Mouse (Mus musculus): ENCODE measurements around the gene Cdk5rap3. TPM values are rescaled to one million over a fixed set of nuclear protein-coding genes. Genes with fewer than 3 reads are reported as not detected.

Cdk5rap3 gene
- polyA plus RNA-seq, 1 experiment from 2014 or later, result 103 TPM

DNA sequence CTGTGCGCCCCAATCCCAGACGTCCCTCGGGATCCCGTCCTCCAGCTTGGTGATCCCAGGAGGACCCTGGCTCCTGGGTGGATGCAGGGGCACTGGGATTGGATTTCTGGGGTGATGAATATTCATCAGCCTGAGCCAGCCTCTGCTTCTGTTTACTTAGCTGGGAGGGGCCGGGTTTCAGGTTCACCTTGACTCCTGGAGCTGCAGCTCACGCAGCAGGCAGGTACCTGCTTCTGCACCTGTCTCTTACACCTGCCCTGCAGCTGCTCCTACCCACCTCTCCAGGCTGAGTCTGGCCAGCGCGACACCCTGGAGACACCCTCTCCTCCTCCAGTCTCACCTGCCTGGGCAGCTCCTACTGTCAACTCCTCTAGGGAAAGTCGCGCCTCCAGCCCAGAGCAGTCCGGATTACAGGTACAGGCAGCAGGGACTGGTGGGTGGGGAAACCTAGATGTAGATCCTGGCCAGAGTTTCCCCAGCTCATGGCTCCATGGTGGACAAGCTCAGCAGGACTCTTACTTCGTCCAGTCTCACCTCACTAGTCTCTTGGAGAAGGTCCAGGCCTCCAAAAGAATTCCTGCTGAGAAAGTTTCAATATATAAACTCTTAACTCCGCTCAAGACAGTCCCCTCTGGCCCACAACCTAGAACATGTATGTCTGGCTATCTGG is 12.9 kb upstream of the Cdk5rap3 start:
- no peak for ATAC-seq (ENCODE audit: low FRiP score, low read depth)
- peaks cover 23% of the 10 kb centered on the region for H3K27me3 ChIP-seq (replicated peaks)
- H3K4me3 ChIP-seq, result no peak overlapping the region
- 0 out of 2 replicates have a peak, but pooled peaks cover 7% of the 10 kb centered on the region for H3K4me1 ChIP-seq
- H3K27ac ChIP-seq, result no peak overlapping the region
- H3K9me3 ChIP-seq, result no peaks in the 10 kb centered on the region
- H3K9ac ChIP-seq, result no peak overlapping the region
- no peaks in the 10 kb centered on the region for H3K36me3 ChIP-seq
- H3K4me2 ChIP-seq (replicated peaks), result no peak overlapping the region
- 16% methylated on average over 13 of the region's 13 CpGs for WGBS

DNA sequence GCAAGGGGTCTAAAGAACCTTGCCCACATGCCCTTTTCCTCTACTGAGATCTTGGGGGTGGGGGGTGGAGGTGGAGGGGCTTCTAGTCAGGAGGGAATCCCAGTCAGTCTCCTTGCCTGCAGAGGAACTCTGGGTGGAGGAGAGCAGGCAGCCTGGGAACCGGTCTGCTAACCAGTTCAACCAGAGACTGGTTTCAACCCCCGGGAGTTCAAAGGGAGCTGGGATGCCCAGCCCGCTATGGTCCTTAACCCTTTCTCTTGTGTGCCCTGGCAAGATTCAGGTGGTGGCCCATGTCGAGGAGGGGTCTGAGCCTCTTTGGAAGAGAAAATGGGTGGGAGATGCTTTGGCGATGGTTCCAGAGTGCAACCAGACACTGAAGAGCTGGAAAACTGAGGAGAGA is 12.4 kb upstream of the Cdk5rap3 start:
- H3K36me3 ChIP-seq, result no peaks in the 10 kb centered on the region
- ATAC-seq (ENCODE audit: low FRiP score, low read depth), result no peak
- H3K4me3 ChIP-seq, result no peak overlapping the region; the same call in 1 of the 2 replicates
- H3K4me1 ChIP-seq, result 0 out of 2 replicates have a peak, but pooled peaks cover 7% of the 10 kb centered on the region
- WGBS, result 8% methylated on average over 5 of the region's 5 CpGs
- no peak overlapping the region for H3K27ac ChIP-seq
- H3K4me2 ChIP-seq (replicated peaks), result no peak overlapping the region
- no peaks in the 10 kb centered on the region for H3K9me3 ChIP-seq
- H3K27me3 ChIP-seq (replicated peaks), result peaks cover 23% of the 10 kb centered on the region
- no peak overlapping the region for H3K9ac ChIP-seq

DNA sequence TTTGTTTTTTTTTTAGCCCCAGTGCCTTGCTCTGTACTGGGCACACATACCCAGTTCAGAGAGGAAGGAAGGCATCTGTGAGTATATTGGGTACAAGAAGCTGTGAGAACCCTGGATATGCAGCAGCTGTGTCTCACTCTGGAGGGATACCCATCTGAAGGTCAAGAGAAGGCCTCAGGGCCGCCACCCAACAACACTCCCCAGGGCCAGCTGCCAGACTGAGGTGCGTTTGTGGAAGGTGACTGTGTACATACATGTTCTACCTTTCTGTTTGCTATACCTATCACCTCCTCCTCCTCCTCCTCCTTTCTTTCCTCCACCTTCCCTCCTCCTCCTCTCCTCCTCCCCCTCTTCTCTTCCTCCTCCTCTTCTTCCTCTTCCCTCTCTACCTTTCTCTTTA is 11.8 kb upstream of the Cdk5rap3 start, which contains the start of gene Prr15l:
Gene Prr15l, plus strand, starts transcription at position 17 of the 400 bp plus-strand sequence.
- Histone ChIP-seq H3K27ac (no peak within 1 kb of the TSS), H3K9me3 (no peaks in the 10 kb centered on the region), H3K4me2 (replicated peaks) (no peak within 1 kb of the TSS), H3K9ac (no peak within 1 kb of the TSS), H3K4me3 (no peak within 1 kb of the TSS; the same call in 1 of the 2 replicates), H3K4me1 (0 out of 2 replicates have a peak, but pooled peaks cover 7% of the 10 kb centered on the region), H3K27me3 (replicated peaks) (peaks cover 23% of the 10 kb centered on the region), H3K36me3 (no peaks in the 10 kb centered on the region)
- ATAC-seq (ENCODE audit: low FRiP score, low read depth), result no peak
- 74% methylated on average over 2 of the region's 2 CpGs for WGBS

DNA sequence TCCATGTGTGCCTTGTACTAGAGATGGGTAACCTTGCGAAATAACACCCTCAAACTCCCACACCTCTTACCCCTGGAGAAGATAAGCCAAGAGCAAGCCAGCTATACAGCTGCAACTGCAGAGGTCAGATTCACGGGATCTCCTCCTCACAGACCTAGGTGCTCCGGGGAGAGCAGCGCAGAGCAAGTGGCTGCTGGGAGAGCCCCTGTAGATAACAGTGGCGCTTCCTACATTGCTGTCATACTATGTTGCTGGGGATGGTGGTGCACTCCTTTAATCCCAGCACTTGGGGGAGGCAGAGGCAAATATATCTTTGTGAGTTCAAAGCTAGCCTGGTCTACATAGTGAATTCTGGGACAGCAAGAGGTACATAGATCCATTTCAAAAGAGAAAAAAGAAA is 10.3 kb upstream of the Cdk5rap3 start:
- no peak for ATAC-seq (ENCODE audit: low FRiP score, low read depth)
- Histone ChIP-seq H3K9me3 (no peaks in the 10 kb centered on the region), H3K27me3 (replicated peaks) (peaks cover 23% of the 10 kb centered on the region), H3K4me2 (replicated peaks) (no peak overlapping the region), H3K9ac (no peak overlapping the region), H3K4me1 (0 out of 2 replicates have a peak, but pooled peaks cover 7% of the 10 kb centered on the region), H3K27ac (no peak overlapping the region), H3K4me3 (no peak overlapping the region), H3K36me3 (no peaks in the 10 kb centered on the region)
- 83% methylated on average over 5 of the region's 5 CpGs for WGBS

DNA sequence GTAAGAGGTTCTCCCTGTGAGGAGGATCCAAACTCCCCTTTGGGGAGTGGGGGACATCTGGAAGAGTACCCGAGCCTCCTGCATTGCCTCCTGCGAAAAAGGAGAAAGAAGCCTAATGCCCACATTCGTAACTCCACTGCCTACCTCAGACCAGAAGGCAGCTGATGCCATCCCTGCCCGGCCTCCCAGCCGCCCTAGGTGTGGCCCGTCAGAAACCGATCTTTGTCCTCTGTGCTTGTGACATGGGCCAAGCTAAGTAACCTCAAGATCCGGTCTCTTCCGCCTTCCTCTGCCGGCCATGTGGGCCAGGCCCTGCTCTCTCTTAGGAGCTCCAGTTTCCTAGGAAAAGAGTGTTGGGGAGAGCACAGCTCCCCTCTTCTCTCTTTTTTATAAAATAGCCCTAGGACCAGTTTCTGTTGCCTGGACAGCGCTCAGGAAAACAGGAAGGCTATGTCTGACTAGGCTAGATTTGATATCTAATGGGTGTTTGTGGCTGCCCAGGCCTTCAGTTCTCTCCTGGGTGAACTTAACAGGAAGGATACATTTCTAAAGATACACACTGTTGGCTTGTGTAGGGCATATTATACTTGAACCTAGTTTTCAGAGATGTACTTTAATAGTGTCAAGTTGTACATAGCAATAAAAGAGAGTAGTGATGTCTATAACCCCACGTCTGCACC is 9.3 kb upstream of the Cdk5rap3 start:
- H3K27me3 ChIP-seq (replicated peaks), result peaks cover 23% of the 10 kb centered on the region
- no peak overlapping the region for H3K9ac ChIP-seq
- no peak for ATAC-seq (ENCODE audit: low FRiP score, low read depth)

DNA sequence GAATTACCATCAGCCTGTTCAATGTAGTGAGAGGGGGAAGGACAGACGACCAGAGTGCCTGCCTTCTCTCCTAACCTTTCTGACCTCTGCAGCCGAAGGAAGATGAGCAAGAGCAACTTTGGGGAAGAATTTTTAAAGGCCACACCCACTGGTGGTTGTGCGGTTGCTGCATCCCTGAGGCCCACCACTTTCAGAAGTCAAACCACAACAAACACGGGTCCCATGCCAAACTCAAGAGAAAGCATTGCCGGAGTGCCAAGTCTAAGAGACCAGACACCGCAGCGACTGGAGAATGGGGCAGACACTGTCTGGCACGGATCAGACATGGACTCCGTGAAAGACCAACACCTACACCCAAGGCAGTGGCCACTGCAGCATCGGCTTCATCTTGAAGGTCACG is 8.6 kb upstream of the Cdk5rap3 start:
- no peak overlapping the region for H3K4me3 ChIP-seq
- H3K27me3 ChIP-seq (replicated peaks), result peaks cover 21% of the 10 kb centered on the region
- no peak overlapping the region for H3K4me2 ChIP-seq (replicated peaks)
- no peak overlapping the region for H3K27ac ChIP-seq
- H3K9ac ChIP-seq, result no peak overlapping the region
- 86% methylated on average over 11 of the region's 11 CpGs for WGBS
- ATAC-seq (ENCODE audit: low FRiP score, low read depth), result no peak
- 0 out of 2 replicates have a peak, but pooled peaks cover 7% of the 10 kb centered on the region for H3K4me1 ChIP-seq
- H3K9me3 ChIP-seq, result no peaks in the 10 kb centered on the region
- H3K36me3 ChIP-seq, result no peaks in the 10 kb centered on the region

More for the DNA sequence above, 9.3 kb upstream of the Cdk5rap3 start:
- Histone ChIP-seq H3K4me2 (replicated peaks) (no peak overlapping the region), H3K4me3 (no peak overlapping the region), H3K4me1 (0 out of 2 replicates have a peak, but pooled peaks cover 7% of the 10 kb centered on the region), H3K27ac (no peak overlapping the region), H3K36me3 (no peaks in the 10 kb centered on the region), H3K9me3 (no peaks in the 10 kb centered on the region)
- WGBS, result 89% methylated on average over 12 of the region's 12 CpGs

DNA sequence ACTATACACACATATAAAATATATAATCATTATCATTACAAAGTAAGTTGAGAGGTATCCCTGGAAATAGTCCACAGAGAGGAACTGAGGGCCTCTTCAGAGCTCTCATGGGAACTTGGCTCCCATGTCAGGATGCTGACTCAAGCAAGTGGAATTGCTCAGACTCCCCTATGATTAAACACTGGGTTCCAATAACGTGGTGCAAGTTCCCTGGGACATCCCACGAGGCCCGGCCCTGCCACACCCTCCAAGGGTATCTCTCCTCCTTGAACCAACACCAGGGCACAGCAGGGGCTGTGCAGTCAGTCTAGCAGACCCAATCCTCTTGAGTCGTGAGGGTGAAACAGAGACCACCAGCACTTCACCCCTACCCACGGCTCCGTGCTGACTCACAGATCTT is 2.7 kb upstream of the Cdk5rap3 start:
- ATAC-seq (ENCODE audit: low FRiP score, low read depth), result no peak
- no peaks in the 10 kb centered on the region for H3K9me3 ChIP-seq
- no peak overlapping the region for H3K4me2 ChIP-seq (replicated peaks)
- H3K4me1 ChIP-seq, result peaks cover 11% of the 10 kb centered on the region
- H3K36me3 ChIP-seq, result no peaks in the 10 kb centered on the region
- no peak overlapping the region for H3K4me3 ChIP-seq
- no peaks in the 10 kb centered on the region for H3K27me3 ChIP-seq (replicated peaks)
- no peak overlapping the region for H3K9ac ChIP-seq
- 67% methylated on average over 6 of the region's 6 CpGs for WGBS
- no peak overlapping the region for H3K27ac ChIP-seq

DNA sequence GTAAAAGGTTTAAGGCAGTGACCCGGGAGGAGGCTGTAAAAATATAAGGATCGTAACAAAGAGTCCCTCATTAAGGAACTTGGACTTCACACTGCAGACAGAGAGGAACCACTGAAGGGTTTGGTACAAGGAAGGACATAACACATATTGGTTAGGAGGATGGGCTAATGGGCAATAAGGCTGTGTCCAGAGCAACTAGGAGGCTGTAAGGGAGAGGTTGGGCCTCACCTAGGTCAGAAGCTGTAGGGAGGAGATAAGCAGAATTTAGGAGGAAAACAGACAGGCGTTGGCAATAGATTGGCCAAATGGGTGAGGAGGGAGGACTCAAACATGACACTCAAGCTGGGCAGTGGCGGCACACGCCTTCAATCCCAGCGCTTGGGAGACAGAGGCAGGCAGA is 1.1 kb upstream of the Cdk5rap3 start:
- Histone ChIP-seq H3K4me1 (peaks cover 11% of the 10 kb centered on the region), H3K4me2 (replicated peaks) (no peak overlapping the region), H3K27me3 (replicated peaks) (no peaks in the 10 kb centered on the region), H3K36me3 (peaks cover 4% of the 10 kb centered on the region; the same call in 1 of the 2 replicates), H3K9ac (no peak overlapping the region), H3K27ac (no peak overlapping the region), H3K9me3 (no peaks in the 10 kb centered on the region), H3K4me3 (no peak overlapping the region)
- WGBS, result 82% methylated on average over 6 of the region's 6 CpGs
- no peak for ATAC-seq (ENCODE audit: low FRiP score, low read depth)

DNA sequence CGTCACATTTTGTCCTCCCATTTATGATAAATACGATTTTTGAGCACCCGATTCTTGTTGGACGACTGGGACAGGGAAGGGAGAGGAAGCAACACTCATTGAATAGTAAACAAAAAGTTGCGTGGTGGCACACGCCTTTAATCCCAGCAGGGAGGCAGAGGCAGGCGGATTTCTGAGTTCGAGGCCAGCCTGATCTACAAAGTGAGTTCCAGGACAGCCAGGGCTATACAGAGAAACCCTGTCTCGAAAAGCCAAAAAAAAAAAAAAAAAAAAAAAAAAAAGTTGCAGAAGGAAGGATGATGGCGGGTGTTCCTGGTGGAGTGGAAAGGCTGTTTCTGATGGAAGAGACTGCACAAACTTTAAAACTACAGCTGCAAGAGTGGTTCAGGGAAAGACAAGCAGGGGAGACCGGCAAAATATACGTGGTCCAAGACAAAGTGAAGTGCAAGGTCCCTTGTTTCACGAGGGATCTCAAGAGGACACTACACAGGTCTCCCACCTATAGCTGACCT is 645 bp upstream of the Cdk5rap3 start:
- H3K27me3 ChIP-seq (replicated peaks), result no peaks in the 10 kb centered on the region
- H3K9ac ChIP-seq, result no peak overlapping the region
- peaks cover 8% of the 10 kb centered on the region for H3K36me3 ChIP-seq
- no peaks in the 10 kb centered on the region for H3K9me3 ChIP-seq
- no peak overlapping the region for H3K27ac ChIP-seq
- ATAC-seq (ENCODE audit: low FRiP score, low read depth), result peak; percentile 38; the same call in 1 of the 2 replicates
- peaks cover 11% of the 10 kb centered on the region for H3K4me1 ChIP-seq
- WGBS, result 34% methylated on average over 13 of the region's 13 CpGs
- H3K4me3 ChIP-seq, result 0 out of 2 replicates have a peak overlapping the region, but pooled peaks have one; percentile 68
- peak overlapping the region; percentile 97 for H3K4me2 ChIP-seq (replicated peaks)

DNA sequence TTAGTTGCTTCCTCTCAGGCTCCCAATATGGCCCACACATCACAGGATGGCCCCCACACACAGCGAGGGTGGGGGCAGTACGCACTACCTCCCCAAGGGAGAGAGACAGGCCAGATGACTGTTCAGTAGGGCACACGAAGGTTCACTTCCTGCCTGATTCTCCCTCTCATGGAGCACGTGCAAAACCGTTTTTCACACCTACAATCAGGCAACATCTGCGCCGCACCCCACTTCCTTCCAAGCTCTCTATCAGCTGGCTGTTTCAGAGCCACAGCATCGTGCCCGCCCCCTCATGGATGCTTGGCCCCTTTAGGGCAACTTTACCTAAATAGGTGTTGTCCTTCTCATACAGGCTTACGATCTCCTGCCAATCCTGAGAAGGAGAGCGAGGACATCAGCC is 3.6 kb downstream of the Cdk5rap3 start:
- Histone ChIP-seq H3K27ac (no peak overlapping the region), H3K9ac (no peak overlapping the region), H3K27me3 (replicated peaks) (no peaks in the 10 kb centered on the region), H3K4me1 (peaks cover 30% of the 10 kb centered on the region), H3K36me3 (peaks cover 30% of the 10 kb centered on the region), H3K4me2 (replicated peaks) (no peak overlapping the region), H3K9me3 (no peaks in the 10 kb centered on the region), H3K4me3 (no peak overlapping the region)
- WGBS, result 91% methylated on average over 11 of the region's 11 CpGs
- ATAC-seq (ENCODE audit: low FRiP score, low read depth), result no peak

DNA sequence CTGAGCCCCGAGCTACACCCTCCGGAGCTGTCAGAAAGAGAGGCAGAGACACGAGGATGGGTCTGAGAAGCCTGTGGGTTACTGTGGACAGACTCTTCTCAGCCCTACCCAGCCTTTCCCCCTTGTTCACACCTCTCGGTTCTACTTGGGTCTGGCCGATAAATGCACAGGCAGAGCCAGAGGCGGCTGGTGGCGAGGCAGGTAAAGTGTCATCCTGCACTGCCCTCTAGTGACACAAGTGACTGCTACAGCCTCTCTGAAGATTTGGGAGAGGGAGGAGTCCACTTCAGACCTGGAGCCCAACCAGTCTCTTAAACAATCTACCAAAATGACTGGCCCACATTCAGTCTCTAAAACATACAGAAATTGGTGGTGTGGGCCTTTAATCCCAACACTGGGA is 6.3 kb downstream of the Cdk5rap3 start:
- Histone ChIP-seq H3K4me2 (replicated peaks) (no peak overlapping the region), H3K36me3 (peaks cover 30% of the 10 kb centered on the region), H3K27ac (no peak overlapping the region), H3K9ac (no peak overlapping the region), H3K4me3 (no peak overlapping the region), H3K27me3 (replicated peaks) (no peaks in the 10 kb centered on the region), H3K9me3 (no peaks in the 10 kb centered on the region), H3K4me1 (peaks cover 49% of the 10 kb centered on the region)
- peak; percentile 62 for ATAC-seq (ENCODE audit: low FRiP score, low read depth)
- 23% methylated on average over 7 of the region's 7 CpGs for WGBS

DNA sequence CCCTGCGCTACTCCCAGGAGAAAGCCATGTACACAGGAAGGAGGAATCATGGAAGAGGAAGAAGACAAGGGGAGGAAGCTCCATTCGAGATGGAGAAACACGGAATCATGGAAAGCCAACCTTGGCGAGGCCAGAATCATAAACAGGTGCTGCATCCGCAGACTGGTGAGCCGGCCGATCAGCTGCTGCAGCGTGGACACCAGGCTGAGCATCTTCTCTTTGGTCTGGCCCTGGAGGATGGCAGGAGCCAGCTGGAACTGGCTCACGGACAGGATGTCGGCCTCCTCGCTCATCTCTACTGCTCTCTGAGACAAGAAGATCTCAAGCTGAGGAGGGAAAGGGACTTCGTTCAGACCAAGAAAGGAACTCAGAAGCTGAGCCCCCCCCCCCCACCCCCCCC is 7.7 kb downstream of the Cdk5rap3 start:
- H3K27ac ChIP-seq, result peak overlapping the region; percentile 81; the same call in 1 of the 2 replicates
- H3K9ac ChIP-seq, result no peak overlapping the region
- no peak overlapping the region for H3K4me3 ChIP-seq
- H3K9me3 ChIP-seq, result no peaks in the 10 kb centered on the region
- H3K27me3 ChIP-seq (replicated peaks), result no peaks in the 10 kb centered on the region
- WGBS, result 91% methylated on average over 12 of the region's 12 CpGs
- H3K4me1 ChIP-seq, result peaks cover 57% of the 10 kb centered on the region
- no peak overlapping the region for H3K4me2 ChIP-seq (replicated peaks)
- no peak for ATAC-seq (ENCODE audit: low FRiP score, low read depth)
- H3K36me3 ChIP-seq, result peaks cover 30% of the 10 kb centered on the region

Data from neural tube, embryonic 12.5 days (tissue).